Mouse (Mus musculus): ENCODE measurements around the gene Serpinb9b. TPM values are rescaled to one million over a fixed set of nuclear protein-coding genes. Genes with fewer than 3 reads are reported as not detected.

The Serpinb9b gene
- polyA plus RNA-seq, 1 experiment from 2014 or later = 0.06 TPM

GRCm38 (mm10) chr13:33051697-33052096 is 24.5 kb downstream of the Serpinb9b start:
- H3K4me3 ChIP-seq = no peak overlapping the region
- no peak overlapping the region for H3K27ac ChIP-seq
- H3K36me3 ChIP-seq (ENCODE audit: poor library complexity, severe bottlenecking) = no peaks in the 10 kb centered on the region
- no peak overlapping the region for H3K4me2 ChIP-seq
- no peaks in the 10 kb centered on the region for H3K4me1 ChIP-seq
- H3K9ac ChIP-seq = no peak overlapping the region
- no peaks in the 10 kb centered on the region for H3K9me3 ChIP-seq (replicated peaks)
- WGBS = 73% methylated on average over 3 of the region's 3 CpGs
- H3K27me3 ChIP-seq = no peaks in the 10 kb centered on the region
- ATAC-seq = no peak

GRCm38 (mm10) chr13:33063048-33063447 is 35.8 kb downstream of the Serpinb9b start:
- Histone ChIP-seq H3K4me1 (no peaks in the 10 kb centered on the region), H3K27me3 (no peaks in the 10 kb centered on the region), H3K36me3 (ENCODE audit: poor library complexity, severe bottlenecking) (no peaks in the 10 kb centered on the region), H3K9ac (no peak overlapping the region), H3K27ac (no peak overlapping the region), H3K4me2 (no peak overlapping the region), H3K9me3 (replicated peaks) (no peaks in the 10 kb centered on the region), H3K4me3 (no peak overlapping the region)
- WGBS = 54% methylated on average over 1 of the region's 1 CpGs
- no peak for ATAC-seq

GRCm38 (mm10) chr13:33067387-33067977 is 40.3 kb downstream of the Serpinb9b start:
- no peaks in the 10 kb centered on the region for H3K9me3 ChIP-seq (replicated peaks)
- no peak overlapping the region for H3K9ac ChIP-seq
- H3K4me1 ChIP-seq = no peaks in the 10 kb centered on the region
- H3K27me3 ChIP-seq = no peaks in the 10 kb centered on the region
- H3K4me3 ChIP-seq = no peak overlapping the region
- no peak overlapping the region for H3K4me2 ChIP-seq
- ATAC-seq = no peak
- WGBS = 73% methylated on average over 1 of the region's 1 CpGs
- no peaks in the 10 kb centered on the region for H3K36me3 ChIP-seq (ENCODE audit: poor library complexity, severe bottlenecking)
- H3K27ac ChIP-seq = no peak overlapping the region

- Histone ChIP-seq H3K4me3 (no peak overlapping the region), H3K27ac (no peak overlapping the region), H3K9me3 (replicated peaks) (no peaks in the 10 kb centered on the region), H3K27me3 (no peaks in the 10 kb centered on the region), H3K4me1 (no peaks in the 10 kb centered on the region), H3K36me3 (ENCODE audit: poor library complexity, severe bottlenecking) (no peaks in the 10 kb centered on the region), H3K9ac (no peak overlapping the region), H3K4me2 (no peak overlapping the region)
- no peak for ATAC-seq
- WGBS = 89% methylated on average over 3 of the region's 3 CpGs
These were observed 40.9 kb downstream of the Serpinb9b start for GRCm38 (mm10) chr13:33068164-33068563.

- Histone ChIP-seq H3K4me1 (no peaks in the 10 kb centered on the region), H3K27me3 (no peaks in the 10 kb centered on the region), H3K9ac (no peak overlapping the region), H3K4me2 (no peak overlapping the region), H3K4me3 (no peak overlapping the region), H3K27ac (no peak overlapping the region), H3K9me3 (replicated peaks) (no peaks in the 10 kb centered on the region), H3K36me3 (ENCODE audit: poor library complexity, severe bottlenecking) (no peaks in the 10 kb centered on the region)
- WGBS = 82% methylated on average over 5 of the region's 5 CpGs
- no peak for ATAC-seq
These were observed 44.6 kb downstream of the Serpinb9b start for GRCm38 (mm10) chr13:33071776-33072175.

GRCm38 (mm10) chr13:33074029-33074428 is 46.8 kb downstream of the Serpinb9b start:
- Histone ChIP-seq H3K9ac (no peak overlapping the region), H3K27ac (no peak overlapping the region), H3K4me3 (no peak overlapping the region), H3K9me3 (replicated peaks) (no peaks in the 10 kb centered on the region), H3K4me1 (no peaks in the 10 kb centered on the region), H3K36me3 (ENCODE audit: poor library complexity, severe bottlenecking) (no peaks in the 10 kb centered on the region), H3K27me3 (no peaks in the 10 kb centered on the region), H3K4me2 (no peak overlapping the region)
- ATAC-seq = no peak

- no peaks in the 10 kb centered on the region for H3K27me3 ChIP-seq
- no peaks in the 10 kb centered on the region for H3K9me3 ChIP-seq (replicated peaks)
- 87% methylated on average over 3 of the region's 3 CpGs for WGBS
- H3K27ac ChIP-seq = no peak overlapping the region
- H3K4me1 ChIP-seq = no peaks in the 10 kb centered on the region
- no peaks in the 10 kb centered on the region for H3K36me3 ChIP-seq (ENCODE audit: poor library complexity, severe bottlenecking)
- no peak overlapping the region for H3K9ac ChIP-seq
- H3K4me3 ChIP-seq = no peak overlapping the region
- no peak for ATAC-seq
- H3K4me2 ChIP-seq = no peak overlapping the region
These were observed 49.0 kb downstream of the Serpinb9b start for GRCm38 (mm10) chr13:33076247-33076646.

- H3K27me3 ChIP-seq = no peaks in the 10 kb centered on the region
- no peak overlapping the region for H3K9ac ChIP-seq
- no peaks in the 10 kb centered on the region for H3K9me3 ChIP-seq (replicated peaks)
- no peaks in the 10 kb centered on the region for H3K4me1 ChIP-seq
- WGBS = 91% methylated on average over 10 of the region's 10 CpGs
- no peak for ATAC-seq
- no peak overlapping the region for H3K4me2 ChIP-seq
- no peak overlapping the region for H3K27ac ChIP-seq
- no peaks in the 10 kb centered on the region for H3K36me3 ChIP-seq (ENCODE audit: poor library complexity, severe bottlenecking)
- H3K4me3 ChIP-seq = no peak overlapping the region
These were observed 49.9 kb downstream of the Serpinb9b start for GRCm38 (mm10) chr13:33077026-33077685.

GRCm38 (mm10) chr13:33078056-33078705 is 51.0 kb downstream of the Serpinb9b start, which contains the start of gene Serpinb1b:
Serpinb1b (plus strand) TSS chr13:33078575.
- peak; percentile 78; the same call in 1 of the 2 replicates for ATAC-seq
- Histone ChIP-seq H3K9ac (no peak within 1 kb of the TSS), H3K4me1 (no peaks in the 10 kb centered on the region), H3K9me3 (replicated peaks) (no peaks in the 10 kb centered on the region), H3K27ac (no peak within 1 kb of the TSS), H3K4me2 (no peak within 1 kb of the TSS), H3K4me3 (no peak within 1 kb of the TSS), H3K36me3 (ENCODE audit: poor library complexity, severe bottlenecking) (no peaks in the 10 kb centered on the region), H3K27me3 (no peaks in the 10 kb centered on the region)
- 27% methylated on average over 3 of the region's 3 CpGs for WGBS

- H3K27me3 ChIP-seq = no peaks in the 10 kb centered on the region
- H3K27ac ChIP-seq = no peak overlapping the region
- no peaks in the 10 kb centered on the region for H3K4me1 ChIP-seq
- H3K36me3 ChIP-seq (ENCODE audit: poor library complexity, severe bottlenecking) = no peaks in the 10 kb centered on the region
- H3K4me3 ChIP-seq = no peak overlapping the region
- 0 out of 2 replicates have a peak, but pooled peaks have one; percentile 59 for ATAC-seq
- no peak overlapping the region for H3K9ac ChIP-seq
- H3K9me3 ChIP-seq (replicated peaks) = no peaks in the 10 kb centered on the region
- H3K4me2 ChIP-seq = no peak overlapping the region
- 31% methylated on average over 6 of the region's 6 CpGs for WGBS
These were observed 52.2 kb downstream of the Serpinb9b start for GRCm38 (mm10) chr13:33079391-33079790.

GRCm38 (mm10) chr13:33080356-33080755 is 53.1 kb downstream of the Serpinb9b start:
- Histone ChIP-seq H3K4me1 (peaks cover 7% of the 10 kb centered on the region), H3K36me3 (ENCODE audit: poor library complexity, severe bottlenecking) (no peaks in the 10 kb centered on the region), H3K27ac (no peak overlapping the region), H3K9me3 (replicated peaks) (no peaks in the 10 kb centered on the region), H3K27me3 (no peaks in the 10 kb centered on the region), H3K4me3 (no peak overlapping the region), H3K9ac (no peak overlapping the region), H3K4me2 (no peak overlapping the region)
- 16% methylated on average over 3 of the region's 3 CpGs for WGBS
- ATAC-seq = no peak

GRCm38 (mm10) chr13:33083834-33084233 is 56.6 kb downstream of the Serpinb9b start:
- Histone ChIP-seq H3K9me3 (replicated peaks) (no peaks in the 10 kb centered on the region), H3K27me3 (no peaks in the 10 kb centered on the region), H3K4me2 (no peak overlapping the region), H3K27ac (no peak overlapping the region), H3K4me3 (no peak overlapping the region), H3K4me1 (peaks cover 10% of the 10 kb centered on the region), H3K36me3 (ENCODE audit: poor library complexity, severe bottlenecking) (no peaks in the 10 kb centered on the region), H3K9ac (no peak overlapping the region)
- WGBS = 62% methylated on average over 2 of the region's 2 CpGs
- ATAC-seq = no peak
